Mouse (Mus musculus) kidney, postnatal 0 days (tissue): ENCODE data around the gene Diaph2. TPM values are rescaled to one million over a fixed set of nuclear protein-coding genes. Genes with fewer than 3 reads are reported as not detected.
A peak's percentile ranks its signal among the peaks of the same experiment; 100 is the strongest.

Source experiments
- ATAC-seq: fragments of 200-750 bp; cut with Nextera tagmentation; replicated peaks from 2 replicates; pipeline ENCODE4 v1.8.0; 2017; ENCODE audit warnings: low read depth, moderate number of reproducible peaks, moderate TSS enrichment, moderate library complexity; ENCODE audit not compliant: low FRiP score
- DNase-seq: peaks from one replicate; pipeline ENCODE4 v3.0.0-alpha.2; 2016; ENCODE audit warnings: low spot score
- H3K27ac ChIP-seq: fragments of 300-500 bp; sonication (generic); 2 replicates; pipeline ENCODE4 v1.5.1; 2014; ENCODE audit warnings: mild to moderate bottlenecking
- H3K27me3 ChIP-seq: fragments of 300-500 bp; sonication (generic); 2 replicates; pipeline ENCODE4 v1.6.1; 2014; ENCODE audit warnings: low read length, mixed read lengths; ENCODE audit not compliant: insufficient read depth
- H3K36me3 ChIP-seq: fragments of 300-500 bp; sonication (generic); 2 replicates; pipeline ENCODE4 v1.6.1; 2014; ENCODE audit warnings: low read length, mixed read lengths; ENCODE audit not compliant: insufficient read depth
- H3K4me1 ChIP-seq: fragments of 300-500 bp; sonication (generic); replicated peaks from 2 replicates; pipeline ENCODE4 v1.6.1; 2014; ENCODE audit warnings: antibody characterized with exemption, low read length, mixed read lengths; ENCODE audit not compliant: insufficient read depth
- H3K4me2 ChIP-seq: fragments of 300-500 bp; sonication (generic); 2 replicates; pipeline ENCODE4 v1.6.1; 2014; ENCODE audit warnings: mild to moderate bottlenecking, low read length, moderate library complexity, mixed read lengths
- H3K4me3 ChIP-seq: fragments of 300-500 bp; sonication (generic); replicated peaks from 2 replicates; pipeline ENCODE4 v1.5.1; 2014; ENCODE audit warnings: low read depth, low read length
- H3K9ac ChIP-seq: fragments of 300-500 bp; sonication (generic); 2 replicates; pipeline ENCODE4 v1.6.1; 2014; ENCODE audit warnings: low read depth, low read length
- H3K9me3 ChIP-seq: fragments of 300-500 bp; sonication (generic); replicated peaks from 2 replicates; pipeline ENCODE4 v1.6.1; 2016; ENCODE audit warnings: low read length, inconsistent platforms, mixed read lengths
- CTCF ChIP-seq: IDR thresholded peaks from 2 replicates; pipeline ENCODE4 v1.5.1; 2016; ENCODE audit warnings: antibody characterized with exemption, low read depth, mild to moderate bottlenecking, moderate library complexity
- WGBS: fragments of 180-500 bp; shearing (Covaris S2); extraction: QIAGEN DNeasy Blood & Tissue Kit; methylation state at CpG from one replicate; pipeline ENCODE4 v1.1.7; 2014; 5-methylcytosine and 5-hydroxymethylcytosine counted together
- polyA plus RNA-seq: library from polyadenylated mRNA; unstranded; fragments of >200 nt; fragmentation: Nextera tagmentation; extraction: Ambion mirVana; gene quantifications from 2 replicates; pipeline ENCODE4 v1.2.1, GENCODE M21; 2015

Diaph2 gene
- polyA plus RNA-seq, 1 experiment from 2014 or later = 5.4 TPM

GRCm38 (mm10) chrX:129765378-129765777, 15.8 kb downstream of the Diaph2 start:
- Histone ChIP-seq H3K36me3 (no peaks in the 10 kb centered on the region), H3K27ac (no peak overlapping the region), H3K27me3 (no peaks in the 10 kb centered on the region), H3K4me3 (no peak overlapping the region), H3K4me2 (no peak overlapping the region), H3K4me1 (no peaks in the 10 kb centered on the region), H3K9ac (no peak overlapping the region), H3K9me3 (no peaks in the 10 kb centered on the region)
- DNase-seq = no peak
- ATAC-seq = no peak
- whole genome bisulfite sequencing = 59% methylated on average over 2 of the region's 2 CpGs
- TF ChIP-seq CTCF = no peak

GRCm38 (mm10) chrX:129766811-129767210, 17.3 kb downstream of the Diaph2 start:
- Histone ChIP-seq H3K27ac (no peak overlapping the region), H3K36me3 (no peaks in the 10 kb centered on the region), H3K4me1 (no peaks in the 10 kb centered on the region), H3K27me3 (no peaks in the 10 kb centered on the region), H3K9ac (no peak overlapping the region), H3K4me2 (no peak overlapping the region), H3K9me3 (no peaks in the 10 kb centered on the region), H3K4me3 (no peak overlapping the region)
- DNase-seq (no peak), ATAC-seq (no peak)
- no peak for TF ChIP-seq CTCF
- WGBS = 52% methylated on average over 1 of the region's 1 CpGs

GRCm38 (mm10) chrX:129770625-129771024, 21.1 kb downstream of the Diaph2 start:
- ATAC-seq (no peak), DNase-seq (no peak)
- H3K4me3 ChIP-seq = no peak overlapping the region
- H3K27me3 ChIP-seq = no peaks in the 10 kb centered on the region
- no peak overlapping the region for H3K9ac ChIP-seq
- H3K9me3 ChIP-seq = no peaks in the 10 kb centered on the region
- H3K4me1 ChIP-seq = no peaks in the 10 kb centered on the region
- H3K36me3 ChIP-seq = no peaks in the 10 kb centered on the region
- TF ChIP-seq CTCF = no peak
- no peak overlapping the region for H3K4me2 ChIP-seq
- 44% methylated on average over 2 of the region's 2 CpGs for WGBS
- no peak overlapping the region for H3K27ac ChIP-seq

- WGBS = 85% methylated on average over 11 of the region's 11 CpGs
Observed at GRCm38 (mm10) chrX:129773556-129774255, 24.2 kb downstream of the Diaph2 start.

GRCm38 (mm10) chrX:129774478-129774877, 24.9 kb downstream of the Diaph2 start:
- no peak overlapping the region for H3K9ac ChIP-seq
- no peak overlapping the region for H3K27ac ChIP-seq
- no peak overlapping the region for H3K4me3 ChIP-seq
- no peak for DNase-seq
- no peaks in the 10 kb centered on the region for H3K27me3 ChIP-seq
- ATAC-seq = no peak
- no peaks in the 10 kb centered on the region for H3K4me1 ChIP-seq
- WGBS = 59% methylated on average over 3 of the region's 3 CpGs
- TF ChIP-seq CTCF = no peak
- no peaks in the 10 kb centered on the region for H3K9me3 ChIP-seq
- no peak overlapping the region for H3K4me2 ChIP-seq
- H3K36me3 ChIP-seq = no peaks in the 10 kb centered on the region

More at GRCm38 (mm10) chrX:129773556-129774255, 24.2 kb downstream of the Diaph2 start:
- Histone ChIP-seq H3K4me3 (no peak overlapping the region), H3K9me3 (no peaks in the 10 kb centered on the region), H3K4me2 (no peak overlapping the region), H3K27ac (no peak overlapping the region), H3K4me1 (no peaks in the 10 kb centered on the region), H3K36me3 (no peaks in the 10 kb centered on the region), H3K27me3 (no peaks in the 10 kb centered on the region), H3K9ac (no peak overlapping the region)
- TF ChIP-seq CTCF = no peak
- no peak for ATAC-seq
- DNase-seq = no peak

GRCm38 (mm10) chrX:129776761-129777160, 27.2 kb downstream of the Diaph2 start:
- no peaks in the 10 kb centered on the region for H3K27me3 ChIP-seq
- no peak overlapping the region for H3K4me2 ChIP-seq
- 69% methylated on average over 1 of the region's 1 CpGs for WGBS
- H3K27ac ChIP-seq = no peak overlapping the region
- no peak for ATAC-seq
- no peak overlapping the region for H3K9ac ChIP-seq
- no peak overlapping the region for H3K4me3 ChIP-seq
- H3K4me1 ChIP-seq = no peaks in the 10 kb centered on the region
- DNase-seq = no peak
- H3K9me3 ChIP-seq = no peaks in the 10 kb centered on the region
- H3K36me3 ChIP-seq = no peaks in the 10 kb centered on the region
- peak; percentile 25; the same call in 1 of the 2 replicates for TF ChIP-seq CTCF
